Mouse (Mus musculus): ENCODE data around the gene Syf2. TPM values are rescaled to one million over a fixed set of nuclear protein-coding genes. Genes with fewer than 3 reads are reported as not detected.

Gene Syf2
- total and polyA plus RNA-seq, 3 experiments, result 94.6 to 165 (median 103) TPM

- no peak for TF ChIP-seq E2F4 (IDR thresholded peaks at IDR 0.05; ENCODE audit: borderline replicate concordance, low read depth, low read length)
- peak in 2 of 3 experiments; percentile 22 to 25; a peak in 3 of 6 replicates for TF ChIP-seq CTCF (IDR thresholded peaks at IDR 0.05 in 2 of 3, conservative IDR thresholded peaks at IDR 0.05 in 1 of 3; ENCODE audit: control insufficient read depth in 1 of 3, insufficient read depth in 1 of 3, low read depth in 2 of 3, low read length in 3 of 3, poor library complexity in 1 of 3, severe bottlenecking in 1 of 3)
- Histone ChIP-seq H3K27ac (ENCODE audit: control insufficient read depth, low read depth, low read length) (no peak overlapping the region), H3K36me3 (ENCODE audit: control insufficient read depth in 1 of 2, insufficient read depth in 2 of 2, low read length in 2 of 2) (no peaks in the 10 kb centered on the region), H3K9ac (ENCODE audit: control insufficient read depth, low read depth, low read length, poor library complexity, severe bottlenecking) (no peak overlapping the region), H3K27me3 (ENCODE audit: control insufficient read depth in 1 of 2, insufficient read depth in 2 of 2, low read length in 2 of 2) (no peaks in the 10 kb centered on the region), H3K9me3 (replicated peaks; ENCODE audit: insufficient read depth, low read length) (no peaks in the 10 kb centered on the region), H3K79me2 (ENCODE audit: control insufficient read depth, insufficient read depth, low read length, poor library complexity) (no peaks in the 10 kb centered on the region), H3K4me3 (ENCODE audit: control insufficient read depth in 1 of 2, insufficient read depth in 1 of 2, low read depth in 2 of 2, low read length in 2 of 2) (no peak overlapping the region), H3K4me1 (ENCODE audit: control insufficient read depth in 1 of 2, insufficient read depth in 2 of 2, low read length in 2 of 2) (no peaks in the 10 kb centered on the region)
- DNase-seq (ENCODE audit: low read depth, low spot score), result no peak
Observed at GRCm38 (mm10) chr4:134950518-134951091, 19.9 kb downstream of the Syf2 start.

- H3K4me1 ChIP-seq (ENCODE audit: control insufficient read depth in 1 of 2, insufficient read depth in 2 of 2, low read length in 2 of 2), result no peaks in the 10 kb centered on the region
- no peak for TF ChIP-seq GABPA (IDR thresholded peaks at IDR 0.05; ENCODE audit: low read depth, low read length)
- no peak for TF ChIP-seq SMC3 (IDR thresholded peaks at IDR 0.05; ENCODE audit: low read depth, low read length)
- no peak for TF ChIP-seq ZNF384 (IDR thresholded peaks at IDR 0.05; ENCODE audit: low read depth, low read length)
- TF ChIP-seq POLR2AphosphoS2 (IDR thresholded peaks at IDR 0.05; ENCODE audit: low read length), result no peak
- TF ChIP-seq SIN3A (IDR thresholded peaks at IDR 0.05; ENCODE audit: low read length), result no peak
- TF ChIP-seq UBTF (IDR thresholded peaks at IDR 0.05; ENCODE audit: borderline replicate concordance, insufficient read depth, low read depth, low read length), result no peak
- TF ChIP-seq ZKSCAN1 (IDR thresholded peaks at IDR 0.05; ENCODE audit: low read depth, low read length), result no peak
- no peak for TF ChIP-seq CHD1 (IDR thresholded peaks at IDR 0.05; ENCODE audit: low read depth, low read length)
- H3K9me3 ChIP-seq (replicated peaks; ENCODE audit: insufficient read depth, low read length), result no peaks in the 10 kb centered on the region
- no peak overlapping the region for H3K4me3 ChIP-seq (ENCODE audit: control insufficient read depth in 1 of 2, insufficient read depth in 1 of 2, low read depth in 2 of 2, low read length in 2 of 2)
- no peaks in the 10 kb centered on the region for H3K79me2 ChIP-seq (ENCODE audit: control insufficient read depth, insufficient read depth, low read length, poor library complexity)
- H3K27me3 ChIP-seq (ENCODE audit: control insufficient read depth in 1 of 2, insufficient read depth in 2 of 2, low read length in 2 of 2), result 0 out of 4 replicates have a peak, but pooled peaks cover 0 to 2% of the 10 kb centered on the region in 2 experiments
- H3K27ac ChIP-seq (ENCODE audit: control insufficient read depth, low read depth, low read length), result no peak overlapping the region
- no peak overlapping the region for H3K9ac ChIP-seq (ENCODE audit: control insufficient read depth, low read depth, low read length, poor library complexity, severe bottlenecking)
- no peaks in the 10 kb centered on the region for H3K36me3 ChIP-seq (ENCODE audit: control insufficient read depth in 1 of 2, insufficient read depth in 2 of 2, low read length in 2 of 2)
- no peak for DNase-seq (ENCODE audit: low read depth, low spot score)
Observed at GRCm38 (mm10) chr4:134954461-134954860, 23.8 kb downstream of the Syf2 start.

- H3K27ac ChIP-seq (ENCODE audit: control insufficient read depth, low read depth, low read length), result no peak overlapping the region
- H3K9me3 ChIP-seq (replicated peaks; ENCODE audit: insufficient read depth, low read length), result no peaks in the 10 kb centered on the region
- no peak overlapping the region for H3K4me3 ChIP-seq (ENCODE audit: control insufficient read depth in 1 of 2, insufficient read depth in 1 of 2, low read depth in 2 of 2, low read length in 2 of 2)
- no peaks in the 10 kb centered on the region for H3K79me2 ChIP-seq (ENCODE audit: control insufficient read depth, insufficient read depth, low read length, poor library complexity)
- TF ChIP-seq MAZ (IDR thresholded peaks at IDR 0.05; ENCODE audit: low read depth, low read length), result no peak
- no peak for TF ChIP-seq NELFE (IDR thresholded peaks at IDR 0.05; ENCODE audit: low read depth, low read length)
- TF ChIP-seq POLR2AphosphoS2 (IDR thresholded peaks at IDR 0.05; ENCODE audit: low read length), result no peak
- no peak for TF ChIP-seq ZMIZ1 (IDR thresholded peaks at IDR 0.05; ENCODE audit: low read depth, low read length)
- TF ChIP-seq ETS1 (IDR thresholded peaks at IDR 0.05; ENCODE audit: low read depth, low read length), result no peak
- no peak for TF ChIP-seq TCF12 (IDR thresholded peaks at IDR 0.05; ENCODE audit: low read depth, low read length)
- no peak for TF ChIP-seq E2F4 (IDR thresholded peaks at IDR 0.05; ENCODE audit: borderline replicate concordance, low read depth, low read length)
- TF ChIP-seq ELF1 (IDR thresholded peaks at IDR 0.05; ENCODE audit: low read depth, low read length), result no peak
- no peak for TF ChIP-seq MXI1 (IDR thresholded peaks at IDR 0.05; ENCODE audit: low read depth, low read length)
- TF ChIP-seq CTCF (IDR thresholded peaks at IDR 0.05 in 2 of 3, conservative IDR thresholded peaks at IDR 0.05 in 1 of 3; ENCODE audit: control insufficient read depth in 1 of 3, insufficient read depth in 1 of 3, low read depth in 2 of 3, low read length in 3 of 3, poor library complexity in 1 of 3, severe bottlenecking in 1 of 3), result no peak
- no peak for TF ChIP-seq ZC3H11A (IDR thresholded peaks at IDR 0.05; ENCODE audit: low read depth, low read length)
- no peak for TF ChIP-seq USF1 (IDR thresholded peaks at IDR 0.05; ENCODE audit: low read depth, low read length)
- TF ChIP-seq JUND (IDR thresholded peaks at IDR 0.05; ENCODE audit: low read depth, low read length), result no peak
- 0 out of 4 replicates have a peak, but pooled peaks cover 0 to 2% of the 10 kb centered on the region in 2 experiments for H3K27me3 ChIP-seq (ENCODE audit: control insufficient read depth in 1 of 2, insufficient read depth in 2 of 2, low read length in 2 of 2)
- no peaks in the 10 kb centered on the region for H3K36me3 ChIP-seq (ENCODE audit: control insufficient read depth in 1 of 2, insufficient read depth in 2 of 2, low read length in 2 of 2)
- no peaks in the 10 kb centered on the region for H3K4me1 ChIP-seq (ENCODE audit: control insufficient read depth in 1 of 2, insufficient read depth in 2 of 2, low read length in 2 of 2)
- no peak for DNase-seq (ENCODE audit: low read depth, low spot score)
- H3K9ac ChIP-seq (ENCODE audit: control insufficient read depth, low read depth, low read length, poor library complexity, severe bottlenecking), result no peak overlapping the region
Observed at GRCm38 (mm10) chr4:134955196-134955595, 24.5 kb downstream of the Syf2 start.

All from MEL (cell line).